Comparison of ENCODE assay signal across 10 mouse cellular contexts in genomic region chr16:71197523-71197922, GRCm38 (mm10).
DNase-seq lines count a peak whose midpoint lies in the region; ATAC-seq and TF ChIP-seq lines count a peak whose summit lies in the region.
"Had no signal": no experiment of that assay in that cellular context is flagged by ENCODE, and none has a peak within 500 bp of the region (broad histone marks: within the 10 kb centered on the region; RNA-seq: fewer than 3 reads in every experiment).

No protein-coding gene starts in this region.

- H3K36me3 ChIP-seq in heart, embryonic 11.5 days (ENCODE audit: control insufficient read depth, insufficient read depth, low read length) = no peaks in the 10 kb centered on the region
- H3K36me3 ChIP-seq in midbrain, postnatal 0 days (ENCODE audit: insufficient read depth, low read length) = no peaks in the 10 kb centered on the region
- H3K36me3 ChIP-seq in midbrain, embryonic 13.5 days = no peaks in the 10 kb centered on the region

- no peaks in the 10 kb centered on the region for H3K27me3 ChIP-seq in heart, embryonic 11.5 days (ENCODE audit: control insufficient read depth, insufficient read depth, low read length)
- no peaks in the 10 kb centered on the region for H3K27me3 ChIP-seq in midbrain, postnatal 0 days (ENCODE audit: insufficient read depth, low read length)
- no peaks in the 10 kb centered on the region for H3K27me3 ChIP-seq in midbrain, embryonic 13.5 days

- H3K9ac ChIP-seq in heart, embryonic 11.5 days (ENCODE audit: low read depth, low read length) = no peak overlapping the region
- H3K9ac ChIP-seq in midbrain, postnatal 0 days (replicated peaks; ENCODE audit: low read length, poor library complexity, severe bottlenecking) = no peak overlapping the region
- no peak overlapping the region for H3K9ac ChIP-seq in midbrain, embryonic 13.5 days (replicated peaks)

- no peak for ATAC-seq in heart, embryonic 11.5 days (replicated peaks; ENCODE audit: insufficient number of reproducible peaks, low FRiP score, low TSS enrichment)
- no peak for ATAC-seq in midbrain, postnatal 0 days (ENCODE audit: low FRiP score)
- no peak for ATAC-seq in midbrain, embryonic 13.5 days
- ATAC-seq: activated CD4-positive, CD25-positive, alpha-beta regulatory T cell, adult 4 months had no signal

- H3K27ac ChIP-seq in heart, embryonic 11.5 days (ENCODE audit: low read depth, low read length) = no peak overlapping the region
- no peak overlapping the region for H3K27ac ChIP-seq in midbrain, postnatal 0 days (ENCODE audit: low read depth, low read length)
- no peak overlapping the region for H3K27ac ChIP-seq in midbrain, embryonic 13.5 days

- TF ChIP-seq CTCF in midbrain, postnatal 0 days (IDR thresholded peaks at IDR 0.05) = peak; percentile 70

- H3K4me2 ChIP-seq in heart, embryonic 11.5 days = no peak overlapping the region
- H3K4me2 ChIP-seq in midbrain, postnatal 0 days (ENCODE audit: low read depth, low read length, poor library complexity, severe bottlenecking) = no peak overlapping the region
- no peak overlapping the region for H3K4me2 ChIP-seq in midbrain, embryonic 13.5 days (replicated peaks)

- no peaks in the 10 kb centered on the region for H3K4me1 ChIP-seq in heart, embryonic 11.5 days (ENCODE audit: control insufficient read depth, insufficient read depth, low read length)
- H3K4me1 ChIP-seq in midbrain, postnatal 0 days (ENCODE audit: insufficient read depth, low read length) = no peaks in the 10 kb centered on the region
- no peaks in the 10 kb centered on the region for H3K4me1 ChIP-seq in midbrain, embryonic 13.5 days (replicated peaks)

- 68% methylated on average over 2 of the region's 2 CpGs for WGBS in heart, embryonic 11.5 days (ENCODE audit: insufficient replicate concordance)
- WGBS in midbrain, postnatal 0 days = 69% methylated on average over 2 of the region's 2 CpGs
- WGBS in midbrain, embryonic 13.5 days = 64% methylated on average over 2 of the region's 2 CpGs

- no peaks in the 10 kb centered on the region for H3K9me3 ChIP-seq in heart, embryonic 11.5 days (replicated peaks; ENCODE audit: control insufficient read depth, low read length)
- H3K9me3 ChIP-seq in midbrain, postnatal 0 days (ENCODE audit: low read length) = no peaks in the 10 kb centered on the region
- no peaks in the 10 kb centered on the region for H3K9me3 ChIP-seq in midbrain, embryonic 13.5 days

- H3K4me3 ChIP-seq in heart, embryonic 11.5 days (ENCODE audit: low read depth, low read length) = no peak overlapping the region
- H3K4me3 ChIP-seq in midbrain, postnatal 0 days (ENCODE audit: low read depth, low read length) = no peak overlapping the region
- no peak overlapping the region for H3K4me3 ChIP-seq in midbrain, embryonic 13.5 days (replicated peaks)

- DNase-seq in heart, postnatal 4 days = peak; percentile 7
- peak; percentile 68 for DNase-seq in midbrain, postnatal 0 days (ENCODE audit: low spot score)
- DNase-seq in frontal cortex, postnatal 14 days (ENCODE audit: low spot score in 2 of 2) = peak; percentile 7
- DNase-seq in telencephalon, adult 2 months (ENCODE audit: low read depth, low spot score) = peak; percentile 38
- no peak for DNase-seq in B cell, adult 2 months
- DNase-seq: cerebellum, adult 11 months; lung, postnatal 14 days had no signal

Comparison
In these comparisons a context has a peak if more than half of its experiments do, and no peak if none do; other contexts are left out.
1. DNase-seq: peak in heart, postnatal 4 days (single experiment), midbrain, postnatal 0 days (single experiment), frontal cortex, postnatal 14 days (2 of 2) and telencephalon, adult 2 months (single experiment); none in B cell, adult 2 months (0 of 2).